Mouse (Mus musculus) embryonic facial prominence, embryonic 14.5 days (tissue): ENCODE measurements at regions not wholly inside any gene's neighbourhood (a gene's known extent, or its start where the extent isn't known, plus 50 kb on each side); places are given as distances from the start of the nearest gene placed in this dataset.

Experiments
- ATAC-seq: fragments of 200-750 bp; cut with Nextera tagmentation; 2 replicates; pipeline ENCODE4 v1.8.0; 2017; ENCODE audit warnings: low read depth, moderate number of reproducible peaks, moderate TSS enrichment
- DNase-seq: peaks from one replicate; pipeline ENCODE4 v3.0.0-alpha.2; 2015; ENCODE audit warnings: low spot score
- H3K27ac ChIP-seq: fragments of 300-500 bp; sonication (generic); replicated peaks from 2 replicates; pipeline ENCODE4 v1.5.1; 2014; ENCODE audit warnings: low read depth, mild to moderate bottlenecking, low read length, moderate library complexity
- H3K27me3 ChIP-seq: fragments of 300-500 bp; sonication (generic); replicated peaks from 2 replicates; pipeline ENCODE4 v1.6.1; 2014; ENCODE audit warnings: low read length; ENCODE audit not compliant: control insufficient read depth, insufficient read depth
- H3K36me3 ChIP-seq: fragments of 300-500 bp; sonication (generic); 2 replicates; pipeline ENCODE4 v1.6.1; 2014; ENCODE audit warnings: low read length, mixed read lengths; ENCODE audit not compliant: control insufficient read depth, insufficient read depth
- H3K4me1 ChIP-seq: fragments of 300-500 bp; sonication (generic); 2 replicates; pipeline ENCODE4 v1.6.1; 2014; ENCODE audit warnings: antibody characterized with exemption, low read length; ENCODE audit not compliant: control insufficient read depth, insufficient read depth
- H3K4me2 ChIP-seq: fragments of 300-500 bp; sonication (generic); 2 replicates; pipeline ENCODE4 v1.6.1; 2014; ENCODE audit warnings: low read depth, mild to moderate bottlenecking, low read length, moderate library complexity, mixed read lengths
- H3K4me3 ChIP-seq: fragments of 300-500 bp; sonication (generic); 2 replicates; pipeline ENCODE4 v1.5.1; 2014; ENCODE audit warnings: low read depth, mild to moderate bottlenecking, low read length
- H3K9ac ChIP-seq: fragments of 300-500 bp; sonication (generic); 2 replicates; pipeline ENCODE4 v1.6.1; 2014; ENCODE audit warnings: low read depth, mild to moderate bottlenecking, low read length, moderate library complexity, mixed read lengths
- H3K9me3 ChIP-seq: fragments of 300-500 bp; sonication (generic); 2 replicates; pipeline ENCODE4 v1.6.1; 2016; ENCODE audit warnings: low read length; ENCODE audit not compliant: control insufficient read depth
- WGBS: fragments of 180-500 bp; shearing (Covaris S2); extraction: QIAGEN DNeasy Blood & Tissue Kit; methylation state at CpG from one replicate; pipeline ENCODE4 v1.1.7; 2014; 5-methylcytosine and 5-hydroxymethylcytosine counted together

GRCm38 (mm10) chr12:29279631-29280080 is 248.5 kb upstream of the Myt1l start:
- no peaks in the 10 kb centered on the region for H3K9me3 ChIP-seq
- DNase-seq: no peak
- 0 out of 2 replicates have a peak overlapping the region, but pooled peaks have one; percentile 7 for H3K4me3 ChIP-seq
- peak overlapping the region; percentile 34 for H3K4me2 ChIP-seq
- peak overlapping the region; percentile 56 for H3K27ac ChIP-seq
- no peaks in the 10 kb centered on the region for H3K27me3 ChIP-seq
- H3K9ac ChIP-seq: peak overlapping the region; percentile 21; the same call in 1 of the 2 replicates
- no peaks in the 10 kb centered on the region for H3K36me3 ChIP-seq
- ATAC-seq: no peak
- peaks cover 18% of the 10 kb centered on the region for H3K4me1 ChIP-seq
- 6% methylated on average over 11 of the region's 13 CpGs for WGBS

- Histone ChIP-seq H3K36me3 (no peaks in the 10 kb centered on the region), H3K27me3 (no peaks in the 10 kb centered on the region), H3K9me3 (no peaks in the 10 kb centered on the region), H3K4me1 (peaks cover 18% of the 10 kb centered on the region), H3K9ac (peak overlapping the region; percentile 21; the same call in 1 of the 2 replicates), H3K4me3 (0 out of 2 replicates have a peak overlapping the region, but pooled peaks have one; percentile 7), H3K4me2 (peak overlapping the region; percentile 34), H3K27ac (peak overlapping the region; percentile 56)
- peak; percentile 65 for ATAC-seq
- peak; percentile 75 for DNase-seq
- 3% methylated on average over 9 of the region's 9 CpGs for WGBS
Observed at GRCm38 (mm10) chr12:29280081-29280788, 247.9 kb upstream of the Myt1l start.

GRCm38 (mm10) chr12:29280861-29281630 is 247.1 kb upstream of the Myt1l start:
- no peak for ATAC-seq
- H3K4me2 ChIP-seq: no peak overlapping the region

GRCm38 (mm10) chr12:29288801-29289200 is 239.4 kb upstream of the Myt1l start:
- ATAC-seq: no peak
- no peak overlapping the region for H3K4me2 ChIP-seq
- WGBS: 66% methylated on average over 2 of the region's 2 CpGs

More at GRCm38 (mm10) chr12:29280861-29281630, 247.1 kb upstream of the Myt1l start:
- Histone ChIP-seq H3K27ac (peak overlapping the region; percentile 56), H3K27me3 (no peaks in the 10 kb centered on the region), H3K4me1 (peaks cover 18% of the 10 kb centered on the region), H3K9ac (no peak overlapping the region), H3K4me3 (no peak overlapping the region), H3K36me3 (no peaks in the 10 kb centered on the region), H3K9me3 (no peaks in the 10 kb centered on the region)
- peak; percentile 3 for DNase-seq
- WGBS: 47% methylated on average over 17 of the region's 17 CpGs

GRCm38 (mm10) chr12:29290591-29291351 is 237.4 kb upstream of the Myt1l start:
- Histone ChIP-seq H3K4me1 (peaks cover 5% of the 10 kb centered on the region; the same call in 1 of the 2 replicates), H3K27ac (peak overlapping the region; percentile 46), H3K9ac (peak overlapping the region; percentile 62), H3K9me3 (no peaks in the 10 kb centered on the region), H3K4me2 (peak overlapping the region; percentile 57), H3K36me3 (no peaks in the 10 kb centered on the region), H3K27me3 (no peaks in the 10 kb centered on the region), H3K4me3 (peak overlapping the region; percentile 27)
- 7% methylated on average over 23 of the region's 23 CpGs for WGBS
- ATAC-seq: peak; percentile 99
- peak; percentile 99 for DNase-seq

More at GRCm38 (mm10) chr12:29288801-29289200, 239.4 kb upstream of the Myt1l start:
- Histone ChIP-seq H3K4me3 (no peak overlapping the region), H3K27me3 (no peaks in the 10 kb centered on the region), H3K36me3 (no peaks in the 10 kb centered on the region), H3K27ac (no peak overlapping the region), H3K9ac (no peak overlapping the region), H3K4me1 (peaks cover 5% of the 10 kb centered on the region; the same call in 1 of the 2 replicates), H3K9me3 (no peaks in the 10 kb centered on the region)
- no peak for DNase-seq

- no peaks in the 10 kb centered on the region for H3K27me3 ChIP-seq
- no peak overlapping the region for H3K4me3 ChIP-seq
- no peaks in the 10 kb centered on the region for H3K9me3 ChIP-seq
- no peaks in the 10 kb centered on the region for H3K36me3 ChIP-seq
- DNase-seq (no peak), ATAC-seq (no peak)
- no peak overlapping the region for H3K9ac ChIP-seq
- WGBS: 67% methylated on average over 5 of the region's 5 CpGs
- H3K27ac ChIP-seq: no peak overlapping the region
- H3K4me2 ChIP-seq: no peak overlapping the region
- H3K4me1 ChIP-seq: no peaks in the 10 kb centered on the region
Observed at GRCm38 (mm10) chr12:29297984-29298383, 230.2 kb upstream of the Myt1l start.

GRCm38 (mm10) chr12:29315636-29316035 is 212.5 kb upstream of the Myt1l start:
- H3K4me2 ChIP-seq: no peak overlapping the region
- ATAC-seq: no peak
- no peaks in the 10 kb centered on the region for H3K36me3 ChIP-seq
- no peak overlapping the region for H3K4me3 ChIP-seq
- no peak for DNase-seq
- H3K9ac ChIP-seq: no peak overlapping the region
- H3K27me3 ChIP-seq: no peaks in the 10 kb centered on the region
- no peaks in the 10 kb centered on the region for H3K4me1 ChIP-seq
- H3K27ac ChIP-seq: no peak overlapping the region
- H3K9me3 ChIP-seq: no peaks in the 10 kb centered on the region
- WGBS: 80% methylated on average over 1 of the region's 1 CpGs

GRCm38 (mm10) chr12:29321468-29321867 is 206.7 kb upstream of the Myt1l start:
- Histone ChIP-seq H3K9ac (no peak overlapping the region), H3K27me3 (no peaks in the 10 kb centered on the region), H3K4me3 (no peak overlapping the region), H3K4me2 (no peak overlapping the region), H3K9me3 (no peaks in the 10 kb centered on the region), H3K36me3 (no peaks in the 10 kb centered on the region), H3K27ac (no peak overlapping the region), H3K4me1 (no peaks in the 10 kb centered on the region)
- ATAC-seq (0 out of 2 replicates have a peak, but pooled peaks have one; percentile 33), DNase-seq (peak; percentile 70)
- WGBS: 43% methylated on average over 2 of the region's 2 CpGs
